Mouse (Mus musculus): ENCODE data around the gene Itpr2.

Itpr2 gene

DNA sequence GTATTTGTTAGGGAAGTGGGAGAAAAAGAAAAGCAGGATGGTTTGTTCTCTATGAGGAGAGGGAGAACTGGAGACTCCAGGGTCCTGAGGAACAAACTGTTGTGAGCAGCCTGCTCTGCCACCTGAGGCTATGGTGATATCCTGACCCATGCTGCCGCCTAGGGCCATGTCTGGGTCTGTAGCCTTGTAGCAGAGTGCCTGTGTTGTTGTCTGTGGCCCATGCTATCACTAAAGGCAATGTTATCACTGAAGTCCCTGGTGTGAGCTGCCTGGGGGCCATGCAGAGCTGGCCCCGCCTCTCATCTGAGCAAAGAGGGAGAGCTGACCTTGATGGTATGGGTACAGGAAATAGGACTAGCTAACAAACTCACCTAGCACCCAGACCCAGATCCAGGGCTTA, 7.9 kb upstream of the Itpr2 start:
- DNase-seq (ENCODE audit: low read depth, low spot score), result no peak

GRCm38 (mm10) chr6:146504459-146504858, 2.4 kb upstream of the Itpr2 start:
- DNase-seq (ENCODE audit: low read depth, low spot score), result no peak

DNA sequence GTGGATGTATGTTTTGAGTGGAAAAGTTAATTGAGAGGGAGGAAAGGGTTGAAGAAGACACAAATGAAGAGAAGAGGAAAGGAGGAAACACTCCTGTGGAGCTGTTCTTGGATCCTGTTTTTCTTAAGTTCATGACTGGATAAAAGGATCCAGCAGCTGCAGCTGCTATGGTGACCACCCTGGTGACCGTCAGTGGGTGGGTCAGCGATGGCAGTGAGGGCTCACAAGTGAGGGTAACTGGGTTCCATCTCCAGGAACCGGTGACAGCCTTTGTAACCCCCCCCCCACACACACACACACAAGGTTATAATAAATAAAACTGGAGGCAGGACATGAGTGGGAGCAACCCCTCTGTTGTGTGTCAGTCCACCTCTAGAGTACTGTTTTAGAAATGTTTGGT, 833 bp upstream of the Itpr2 start:
- no peak for DNase-seq (ENCODE audit: low read depth, low spot score)

DNA sequence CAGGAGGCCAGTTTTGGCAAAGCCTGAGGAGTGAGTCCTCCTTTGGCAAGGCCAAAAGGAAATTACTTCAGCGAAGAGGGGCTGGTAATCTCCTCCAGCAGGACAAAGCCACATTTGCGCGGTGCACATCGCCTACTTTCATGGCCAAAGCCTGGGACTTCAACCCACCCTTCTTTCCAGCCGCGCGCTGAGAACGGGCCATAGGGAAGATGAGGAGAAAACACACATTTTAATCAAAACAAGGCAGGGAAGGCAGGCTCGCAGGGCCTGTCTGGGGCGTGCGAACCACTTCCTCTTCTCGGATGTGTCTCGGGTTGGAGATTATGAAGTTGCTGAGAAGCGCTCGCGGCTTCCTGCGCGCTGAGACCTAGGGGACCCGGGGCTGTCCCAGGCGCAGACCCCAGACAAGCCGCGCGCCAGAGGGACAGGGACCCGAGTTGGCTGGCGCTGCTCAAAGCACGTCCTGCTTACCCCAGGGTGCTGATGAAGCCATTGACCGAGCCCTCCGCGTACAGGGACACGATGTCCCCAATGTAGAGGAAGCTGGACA, 632 bp downstream of the Itpr2 start:
- peak; percentile 10 for DNase-seq (ENCODE audit: low read depth, low spot score)

DNA sequence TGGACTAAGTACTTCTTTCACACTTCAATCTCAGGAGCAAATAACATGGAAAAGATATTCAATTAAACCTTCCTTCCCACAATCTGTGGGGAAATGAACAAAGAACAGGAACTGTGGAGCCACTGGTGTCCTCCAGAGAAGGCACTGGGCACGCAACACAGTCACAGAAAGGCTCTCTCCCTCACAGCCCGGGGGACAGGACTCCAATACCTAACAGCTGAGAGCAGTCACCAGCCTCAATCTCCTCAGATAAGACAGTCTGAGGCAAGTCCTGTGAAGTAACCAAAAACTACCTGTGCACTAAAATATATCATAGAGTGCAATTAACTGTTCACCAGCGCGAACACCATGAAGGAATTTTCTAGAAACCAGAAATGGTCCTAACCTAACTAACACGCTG, 1.3 kb downstream of the Itpr2 start:
- no peak for DNase-seq (ENCODE audit: low read depth, low spot score)

- no peak for DNase-seq (ENCODE audit: low read depth, low spot score)
Observed at GRCm38 (mm10) chr6:146500206-146500605, 1.8 kb downstream of the Itpr2 start.

DNA sequence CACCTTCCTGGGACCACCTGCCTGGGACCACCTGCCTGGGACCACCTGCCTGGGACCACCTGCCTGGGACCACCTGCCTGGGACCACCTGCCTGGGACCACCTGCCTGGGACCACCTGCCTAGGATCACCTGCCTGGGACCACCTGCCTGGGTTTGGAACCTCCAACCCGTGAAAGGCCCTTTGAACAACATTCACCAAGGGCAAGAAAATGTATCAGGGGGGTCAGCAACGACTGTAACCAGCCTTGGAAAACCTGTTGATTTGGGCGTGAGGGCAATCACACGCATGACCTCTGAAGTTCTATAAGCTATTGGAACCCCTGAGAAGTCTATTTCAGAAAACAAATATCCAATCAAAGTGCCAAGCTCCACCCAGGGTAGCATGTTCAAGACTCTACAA, 2.5 kb downstream of the Itpr2 start:
- DNase-seq (ENCODE audit: low read depth, low spot score), result no peak

GRCm38 (mm10) chr6:146498416-146498815, 3.6 kb downstream of the Itpr2 start:
- DNase-seq (ENCODE audit: low read depth, low spot score), result no peak

DNA sequence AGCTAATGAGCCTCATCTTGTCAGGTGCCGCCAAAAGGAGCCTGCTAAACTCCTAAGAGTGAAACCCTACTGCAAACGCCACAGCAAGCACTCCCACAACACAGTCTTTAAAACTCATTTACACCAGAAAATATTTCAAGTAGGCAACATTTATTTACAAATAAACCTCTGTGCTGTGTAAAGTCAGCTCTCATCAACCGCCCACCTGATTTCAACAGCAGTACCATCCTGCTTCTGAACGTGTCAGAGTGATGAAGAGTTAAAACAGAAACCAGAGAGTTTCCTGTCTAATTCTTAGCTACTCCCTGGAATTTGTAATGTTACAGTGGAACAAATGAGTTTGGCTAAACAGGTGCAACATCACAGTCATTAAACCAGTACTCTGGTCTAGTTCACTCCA, 4.2 kb downstream of the Itpr2 start:
- DNase-seq (ENCODE audit: low read depth, low spot score), result no peak

DNA sequence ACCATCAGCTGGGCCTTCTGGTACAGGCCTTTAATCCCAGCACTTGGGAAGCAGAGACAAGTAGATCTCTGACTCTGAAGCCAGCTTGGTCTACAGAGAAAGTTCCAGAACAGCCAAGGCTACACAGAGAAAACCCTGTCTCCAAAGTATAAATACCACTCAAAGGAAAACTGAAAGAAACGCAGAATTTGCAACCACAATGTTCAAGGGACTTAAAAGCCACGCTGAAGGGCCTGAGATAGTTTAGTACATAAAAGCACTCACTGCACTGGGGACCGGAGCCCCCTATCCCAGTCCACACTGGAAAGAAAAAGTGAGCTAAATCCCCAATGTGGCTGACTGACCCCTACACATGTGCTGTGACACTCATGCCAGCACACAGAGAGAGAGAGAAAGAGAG, 4.6 kb downstream of the Itpr2 start:
- no peak for DNase-seq (ENCODE audit: low read depth, low spot score)

DNA sequence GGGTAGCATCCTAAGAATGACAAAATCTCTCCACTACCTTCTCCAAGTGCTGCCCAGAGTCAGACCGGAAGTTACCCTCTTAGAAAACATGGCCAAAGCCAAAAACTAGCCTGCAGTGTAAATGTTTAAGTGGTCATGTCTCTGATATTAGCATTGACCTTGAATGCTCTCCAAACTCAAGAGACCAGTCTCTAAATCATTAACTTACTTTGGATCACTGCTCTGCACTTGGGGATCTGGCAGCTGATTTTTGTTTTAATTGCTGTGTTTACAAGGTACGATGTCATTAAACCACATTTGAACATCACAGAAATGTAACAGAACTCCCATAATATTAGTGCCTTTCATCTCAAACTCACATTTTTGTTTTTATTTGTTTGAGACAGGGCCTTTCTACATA, 10.3 kb downstream of the Itpr2 start:
- no peak for DNase-seq (ENCODE audit: low read depth, low spot score)

DNA sequence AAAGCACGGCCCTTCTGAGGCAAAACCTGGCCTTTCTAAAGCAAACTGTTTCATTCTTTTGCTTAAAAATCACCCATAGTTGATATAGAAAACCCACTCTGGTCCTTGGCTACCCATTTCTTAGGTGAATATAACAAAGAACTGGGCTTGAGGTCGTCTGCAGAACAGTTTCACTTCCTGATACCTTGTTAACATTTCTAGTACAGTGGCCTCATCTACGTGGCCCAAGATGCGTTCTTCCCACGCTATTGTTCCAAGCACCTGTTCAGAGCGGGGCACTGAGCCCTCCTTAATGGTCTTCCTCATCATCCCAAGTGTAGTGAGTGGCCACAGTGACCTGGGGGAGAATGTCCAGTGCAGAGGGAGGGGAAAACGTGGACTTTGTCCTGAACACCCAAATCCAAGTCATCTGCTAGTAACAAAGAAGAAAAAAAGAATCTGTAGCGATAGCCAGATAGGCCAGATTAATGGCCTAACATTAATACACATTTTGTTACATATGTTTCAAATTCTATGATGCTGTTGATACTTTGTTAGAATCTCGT, 11.5 kb downstream of the Itpr2 start:
- no peak for DNase-seq (ENCODE audit: low read depth, low spot score)

- DNase-seq (ENCODE audit: low read depth, low spot score), result no peak
Observed at GRCm38 (mm10) chr6:146489841-146490240, 12.2 kb downstream of the Itpr2 start.

DNA sequence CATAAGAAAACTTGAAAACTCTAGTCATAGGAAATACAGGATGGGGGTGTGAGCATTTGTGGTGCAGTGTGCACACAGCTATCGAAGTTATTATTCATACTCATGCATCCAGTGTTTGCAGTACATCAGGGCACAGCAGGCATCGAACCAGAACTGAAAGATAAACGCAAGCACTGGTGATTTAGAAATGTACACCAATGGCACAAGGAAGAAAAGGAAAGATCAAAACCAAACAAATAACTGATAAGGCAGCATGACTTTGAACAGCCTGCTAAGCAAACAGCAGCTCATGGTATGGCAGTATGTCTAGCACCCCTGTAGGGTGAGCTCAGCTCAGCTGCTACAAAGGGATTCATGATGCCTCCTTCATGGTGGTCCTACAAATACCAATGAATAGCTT, 13.3 kb downstream of the Itpr2 start:
- DNase-seq (ENCODE audit: low read depth, low spot score), result no peak

- DNase-seq (ENCODE audit: low read depth, low spot score), result no peak
Observed at GRCm38 (mm10) chr6:146487079-146487478, 14.9 kb downstream of the Itpr2 start.

DNA sequence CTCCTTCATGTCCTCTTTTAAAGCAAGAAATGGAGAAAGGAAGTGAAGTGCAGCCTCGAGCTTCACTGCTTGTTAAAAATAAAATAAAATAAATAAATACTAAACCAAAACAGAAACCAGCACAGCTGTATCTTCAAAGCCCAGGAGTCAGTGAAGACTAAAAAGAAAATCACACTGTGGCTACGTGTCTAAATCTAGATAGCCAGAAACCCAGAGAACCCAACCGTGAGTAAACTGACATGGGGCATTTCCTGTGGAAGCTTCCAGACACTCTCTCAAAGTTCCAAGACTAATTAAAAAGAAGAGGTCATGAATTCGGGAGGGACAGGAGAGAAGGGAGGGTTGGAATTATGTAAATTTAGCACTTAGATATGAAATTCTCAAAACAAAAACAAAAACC, 15.9 kb downstream of the Itpr2 start:
- no peak for DNase-seq (ENCODE audit: low read depth, low spot score)

- DNase-seq (ENCODE audit: low read depth, low spot score), result no peak
Observed at GRCm38 (mm10) chr6:146481441-146481840, 20.6 kb downstream of the Itpr2 start.

GRCm38 (mm10) chr6:146480925-146481324, 21.1 kb downstream of the Itpr2 start:
- no peak for DNase-seq (ENCODE audit: low read depth, low spot score)

DNA sequence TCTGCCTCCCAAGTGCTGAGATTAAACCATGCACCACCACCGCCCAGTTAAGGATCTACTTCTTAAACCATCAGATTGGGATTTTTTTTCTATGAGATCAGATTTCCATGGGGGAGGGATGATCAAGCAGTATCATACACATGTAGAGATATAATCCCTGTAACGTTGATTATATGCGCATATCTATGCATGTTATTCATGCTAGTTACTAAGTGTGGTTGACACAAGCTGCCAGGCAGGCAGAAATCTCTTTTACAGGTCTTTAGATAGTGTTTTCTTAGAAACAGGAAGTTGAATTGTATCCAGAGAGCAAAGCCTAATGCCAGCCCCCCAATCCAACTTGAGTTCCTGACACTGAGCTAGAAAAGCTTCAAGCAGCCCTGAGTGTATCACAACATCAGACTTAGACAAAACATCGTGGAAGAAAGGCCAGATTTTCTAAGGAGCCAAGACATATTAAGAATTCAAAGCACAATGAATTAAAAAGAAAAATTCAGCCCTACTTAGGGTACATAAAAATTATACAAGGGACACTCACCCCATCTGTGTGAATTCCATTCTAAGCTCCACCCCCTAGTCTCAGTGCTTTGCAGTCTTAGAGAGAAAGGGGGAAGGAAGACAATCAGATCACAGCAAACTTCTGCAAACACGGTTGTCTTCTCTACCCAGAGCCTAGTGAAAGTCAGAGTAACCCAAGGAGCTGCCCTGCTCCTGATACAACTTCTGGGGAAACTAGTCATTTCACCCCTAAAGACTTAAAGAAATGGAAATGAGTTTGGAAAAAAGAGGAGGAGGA, 22.9 kb downstream of the Itpr2 start:
- DNase-seq (ENCODE audit: low read depth, low spot score), result no peak

DNA sequence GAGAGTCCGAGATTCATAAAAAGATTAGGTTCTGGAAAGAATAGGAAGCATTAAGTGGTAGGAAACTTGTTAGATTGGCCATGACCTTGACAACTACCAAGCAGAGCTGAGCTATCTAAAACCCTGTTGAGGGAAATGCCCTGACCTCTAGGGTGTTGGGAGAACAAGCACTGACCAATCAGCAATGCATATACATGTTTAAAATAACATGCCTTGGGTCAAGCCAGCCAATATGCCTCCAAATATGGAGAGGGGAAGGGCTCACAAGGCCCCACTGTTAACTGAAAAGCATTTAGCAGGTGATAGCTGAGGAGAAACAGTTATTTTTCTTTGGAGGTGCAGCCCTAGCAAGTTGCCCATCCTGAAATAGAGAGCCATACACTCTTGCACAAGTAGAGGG, 25.2 kb downstream of the Itpr2 start:
- DNase-seq (ENCODE audit: low read depth, low spot score), result no peak

GRCm38 (mm10) chr6:146474166-146474565, 27.9 kb downstream of the Itpr2 start:
- no peak for DNase-seq (ENCODE audit: low read depth, low spot score)

DNA sequence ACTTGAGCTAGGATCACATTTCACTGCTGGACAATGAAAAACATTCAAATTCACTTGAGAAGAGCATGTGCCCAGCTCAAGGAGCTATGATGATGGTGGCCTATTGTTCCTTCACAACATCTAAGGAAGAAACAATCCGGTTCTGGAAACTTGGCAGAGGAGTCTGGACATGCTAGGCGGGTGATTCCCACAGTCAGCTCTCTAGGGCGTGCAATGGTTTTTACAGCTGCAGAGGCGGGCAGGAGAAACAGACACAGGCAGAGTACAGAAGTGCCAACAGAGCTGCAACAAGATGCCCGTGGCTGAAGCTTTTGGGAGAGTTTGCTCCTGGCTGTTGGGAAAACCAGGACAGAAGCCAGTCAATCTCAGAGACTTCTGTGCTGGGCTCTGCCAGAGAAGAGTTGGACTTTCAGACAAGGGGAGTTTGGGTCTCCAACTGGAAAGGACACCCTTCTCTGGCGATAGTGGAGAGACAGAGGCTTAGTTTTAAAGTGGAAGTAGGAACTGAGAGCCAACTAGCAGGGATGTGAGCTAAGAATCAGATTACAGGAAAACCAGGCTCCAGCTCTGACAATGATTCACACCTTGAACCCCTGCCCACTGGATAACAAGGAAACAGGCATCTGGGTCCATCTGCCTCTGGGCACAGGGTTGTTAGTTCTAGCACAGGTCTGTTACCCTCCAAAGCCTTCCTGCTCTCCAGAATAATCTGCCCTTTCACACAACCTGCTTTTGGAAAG, 28.6 kb downstream of the Itpr2 start:
- DNase-seq (ENCODE audit: low read depth, low spot score), result no peak

DNA sequence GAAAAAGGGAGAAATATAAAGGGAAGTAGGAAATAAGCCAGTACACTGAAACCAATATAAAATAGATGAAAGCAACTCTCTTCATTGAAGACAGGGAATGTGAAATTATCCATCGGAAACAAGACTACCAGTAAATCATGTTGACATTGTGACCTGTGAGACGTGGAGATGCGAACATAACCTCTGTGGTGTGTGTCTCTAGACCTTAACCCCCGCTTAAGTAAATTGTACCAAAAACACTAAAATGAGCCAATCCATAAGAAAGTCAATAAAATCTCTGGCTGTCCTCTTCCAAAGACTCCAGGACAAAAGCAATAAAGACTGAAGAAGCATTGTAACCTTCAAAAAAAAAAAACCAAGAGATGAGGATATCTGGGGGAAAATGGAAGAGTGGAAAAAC, 31.6 kb downstream of the Itpr2 start:
- DNase-seq (ENCODE audit: low read depth, low spot score), result no peak

Data from ES-CJ7 (cell line).